Mouse (Mus musculus): ENCODE measurements around the gene H2-Ob.

- TF ChIP-seq POLR2A (IDR thresholded peaks at IDR 0.05; ENCODE audit: borderline replicate concordance, low read depth, low read length), result no peak
- TF ChIP-seq CTCF (IDR thresholded peaks at IDR 0.05; ENCODE audit: low read depth, low read length), result no peak
Measured at GRCm38 (mm10) chr17:34207866-34208265, 30.8 kb upstream of the H2-Ob start.
